Mouse (Mus musculus): ENCODE data around the gene Bcl7b.

DNA sequence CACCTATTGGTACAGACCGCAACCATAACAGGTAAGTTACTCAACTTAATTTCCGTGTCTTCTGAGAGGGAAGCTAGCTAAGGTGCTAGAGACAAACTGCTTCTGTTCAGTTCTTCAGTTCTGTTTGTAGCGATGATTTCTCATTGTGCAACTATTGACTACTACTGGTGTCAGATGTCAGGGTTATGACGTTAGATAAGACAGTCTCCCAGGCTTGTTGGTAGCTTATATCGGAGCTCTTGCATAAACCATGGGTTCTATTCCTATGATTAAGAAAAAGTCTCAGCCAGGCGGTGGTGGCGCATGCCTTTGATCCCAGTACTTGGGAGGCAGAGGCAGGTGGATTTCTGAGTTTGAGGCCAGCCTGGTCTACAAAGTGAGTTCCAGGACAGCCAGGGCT is 54.0 kb downstream of the Bcl7b start:
- TF ChIP-seq MAFK (IDR thresholded peaks at IDR 0.05; ENCODE audit: insufficient read depth, low read depth, low read length): no peak
- TF ChIP-seq HCFC1 (IDR thresholded peaks at IDR 0.05; ENCODE audit: borderline replicate concordance, insufficient read depth, low read length): no peak

Data from ES-E14 (cell line).